Mouse (Mus musculus) CD4-positive, CD25-positive, alpha-beta regulatory T cell, adult 2 months (primary cell): ENCODE data around the gene Gm21541.
"Not testable (repeated sequence)": the region's sequence is repeated elsewhere in the genome, so short reads cannot be mapped to it uniquely, and the experiment has no call there.

Experiments
- DNase-seq: peaks from one replicate; pipeline ENCODE4 v3.0.0-alpha.2; 2012; ENCODE audit warnings: low read depth, low spot score

Gene Gm21541

GRCm38 (mm10) chr4:41903310-41903709 lies at the start of gene Gm21541:
Gm21541 (plus strand) TSS chr4:41903610.
- not testable (repeated sequence) for DNase-seq

- not testable (repeated sequence) for DNase-seq
These were observed 37.9 kb downstream of the Gm21541 start, which contains the start of gene Gm20878 for GRCm38 (mm10) chr4:41941272-41941671. Gm20878 (plus strand) TSS chr4:41941572.
